Mouse (Mus musculus) Muller cell, postnatal 12 days (primary cell): ENCODE data around the gene Rad54l.

ENCODE experiments used
- DNase-seq: peaks from one replicate; pipeline ENCODE4 v3.0.0-alpha.2; 2015; ENCODE audit errors: inconsistent ontology term

The Rad54l gene

DNA sequence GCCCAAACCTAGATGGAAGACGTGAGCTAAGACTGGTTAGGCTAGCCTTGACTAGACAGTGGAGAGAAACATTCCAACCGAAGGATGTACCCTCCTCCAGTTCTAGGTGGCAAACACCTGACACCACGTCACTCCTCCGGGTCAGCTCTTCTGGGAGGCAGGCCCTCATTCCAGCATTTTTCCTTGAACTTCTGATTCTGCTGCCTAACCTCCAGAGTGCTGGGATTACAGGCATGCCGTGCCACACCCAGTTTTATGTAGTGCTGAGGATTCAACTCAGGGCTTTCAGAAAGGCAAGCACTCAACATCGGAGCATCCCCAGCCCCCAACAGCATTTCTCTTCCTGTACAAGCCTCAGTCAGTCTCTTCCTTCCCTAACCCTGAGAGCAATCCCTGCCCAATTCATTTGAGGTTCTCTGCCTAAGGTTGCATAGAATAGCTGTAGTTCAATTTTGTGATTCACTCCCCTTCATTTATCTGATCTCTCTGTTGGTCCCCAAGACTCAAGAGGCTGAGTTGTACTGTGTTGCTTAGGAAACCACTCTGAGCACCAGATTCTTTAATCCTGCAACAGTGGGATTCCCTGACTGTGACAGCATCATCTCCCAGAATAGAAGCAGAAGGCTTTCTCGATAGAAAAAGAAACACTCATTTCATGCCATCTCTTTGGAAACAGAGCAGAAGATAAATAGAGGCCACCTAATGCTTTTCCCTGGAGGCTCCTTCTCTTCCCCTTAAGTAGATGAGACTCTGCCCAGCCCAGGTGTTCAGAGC is 17.5 kb upstream of the Rad54l start:
- no peak for DNase-seq

- no peak for DNase-seq
Measured at GRCm38 (mm10) chr4:116137421-116137996, 14.0 kb upstream of the Rad54l start.

DNA sequence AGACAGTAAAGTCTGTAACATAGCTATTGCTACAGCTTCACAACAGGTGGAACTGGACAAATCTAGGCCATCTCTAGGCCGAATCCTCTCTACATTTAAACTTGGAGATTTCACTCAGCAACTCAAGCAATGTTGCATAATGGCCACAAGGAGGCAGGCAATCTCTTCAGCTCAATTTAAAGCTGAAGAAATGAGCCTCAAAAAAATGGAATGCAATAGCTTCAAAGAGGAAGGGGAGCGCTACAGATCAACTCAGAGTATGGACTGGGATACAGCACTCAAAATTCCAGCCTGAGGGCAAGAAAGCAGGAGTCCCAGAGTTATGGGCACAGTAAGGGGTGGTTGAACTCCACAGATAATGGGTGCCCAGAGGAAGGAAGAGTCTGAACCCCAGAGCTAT is 11.5 kb upstream of the Rad54l start:
- DNase-seq = peak; percentile 42

DNA sequence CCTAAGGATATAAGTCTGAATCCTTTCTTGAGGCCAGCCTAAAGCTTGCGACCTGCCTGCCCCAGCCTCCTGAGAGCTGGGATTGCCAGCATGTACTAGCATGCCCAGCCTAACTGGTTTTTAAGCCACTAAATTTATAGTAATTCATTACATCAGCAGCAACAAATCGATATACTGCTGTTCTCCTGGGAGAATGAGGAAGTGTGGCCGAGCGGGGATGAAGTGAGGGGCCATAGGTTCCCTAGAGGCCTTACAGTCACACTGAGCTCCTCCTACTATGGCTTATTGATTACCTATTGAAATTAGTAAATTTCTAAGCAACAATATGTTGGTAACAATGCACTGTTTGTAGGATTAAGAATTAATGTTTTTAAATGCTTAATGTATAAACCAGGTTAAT is 9.6 kb upstream of the Rad54l start:
- no peak for DNase-seq

DNA sequence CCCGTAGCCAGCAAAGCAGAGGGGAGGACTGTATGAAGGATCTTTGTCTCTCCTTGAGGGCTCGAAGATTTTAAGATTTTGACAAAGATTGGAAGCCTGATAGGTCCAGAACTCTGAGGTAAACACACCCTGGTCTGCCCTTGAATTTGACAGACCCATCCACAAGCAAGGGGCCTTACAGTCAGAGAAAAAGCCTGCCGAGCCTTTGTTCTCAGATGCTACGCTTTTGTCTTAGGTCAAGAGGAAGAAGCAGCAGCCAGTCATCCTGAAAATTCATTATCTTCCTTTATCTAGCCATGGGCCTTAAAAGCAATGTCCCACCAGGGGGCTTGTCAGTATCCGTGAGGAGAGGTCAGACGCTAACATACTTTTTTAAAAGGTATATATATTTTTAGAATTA is 4.5 kb upstream of the Rad54l start:
- no peak for DNase-seq

- DNase-seq = no peak
Measured at GRCm38 (mm10) chr4:116125803-116126386, 2.4 kb upstream of the Rad54l start.

- no peak for DNase-seq
Measured at GRCm38 (mm10) chr4:116122762-116123161, 728 bp downstream of the Rad54l start.

- no peak for DNase-seq
Measured at GRCm38 (mm10) chr4:116111486-116111885, 12.0 kb downstream of the Rad54l start.

GRCm38 (mm10) chr4:116110695-116111094 is 12.8 kb downstream of the Rad54l start:
- no peak for DNase-seq

GRCm38 (mm10) chr4:116105278-116105677 is 18.2 kb downstream of the Rad54l start:
- no peak for DNase-seq

- no peak for DNase-seq
Measured at GRCm38 (mm10) chr4:116100959-116101358, 22.5 kb downstream of the Rad54l start.

GRCm38 (mm10) chr4:116097211-116097610 is 26.3 kb downstream of the Rad54l start:
- DNase-seq = no peak

DNA sequence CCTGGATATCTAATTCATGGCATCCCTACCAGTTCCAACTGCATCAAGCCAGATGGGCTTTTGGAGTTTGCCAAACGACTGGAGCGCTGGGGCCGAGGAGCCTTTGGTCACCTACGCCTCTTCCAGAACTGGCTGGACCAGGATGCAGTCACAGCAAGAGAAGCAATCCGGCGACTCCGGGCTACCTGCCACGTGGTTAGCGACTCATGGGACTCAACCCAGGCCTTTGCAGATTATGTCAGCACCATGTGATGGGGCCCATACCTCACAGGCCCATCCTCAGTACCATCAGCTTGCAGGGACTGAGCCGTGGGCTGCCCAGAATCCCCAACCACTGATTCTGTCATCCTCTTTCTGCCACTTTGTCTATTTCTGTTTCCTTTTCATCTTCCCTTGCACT is 27.2 kb downstream of the Rad54l start:
- DNase-seq = peak; percentile 3

- no peak for DNase-seq
Measured at GRCm38 (mm10) chr4:116088510-116089249, 34.8 kb downstream of the Rad54l start.

- peak; percentile 20 for DNase-seq
Measured at GRCm38 (mm10) chr4:116077240-116078095, 46.0 kb downstream of the Rad54l start.

GRCm38 (mm10) chr4:116076369-116077231 is 46.9 kb downstream of the Rad54l start:
- DNase-seq = peak; percentile 67

DNA sequence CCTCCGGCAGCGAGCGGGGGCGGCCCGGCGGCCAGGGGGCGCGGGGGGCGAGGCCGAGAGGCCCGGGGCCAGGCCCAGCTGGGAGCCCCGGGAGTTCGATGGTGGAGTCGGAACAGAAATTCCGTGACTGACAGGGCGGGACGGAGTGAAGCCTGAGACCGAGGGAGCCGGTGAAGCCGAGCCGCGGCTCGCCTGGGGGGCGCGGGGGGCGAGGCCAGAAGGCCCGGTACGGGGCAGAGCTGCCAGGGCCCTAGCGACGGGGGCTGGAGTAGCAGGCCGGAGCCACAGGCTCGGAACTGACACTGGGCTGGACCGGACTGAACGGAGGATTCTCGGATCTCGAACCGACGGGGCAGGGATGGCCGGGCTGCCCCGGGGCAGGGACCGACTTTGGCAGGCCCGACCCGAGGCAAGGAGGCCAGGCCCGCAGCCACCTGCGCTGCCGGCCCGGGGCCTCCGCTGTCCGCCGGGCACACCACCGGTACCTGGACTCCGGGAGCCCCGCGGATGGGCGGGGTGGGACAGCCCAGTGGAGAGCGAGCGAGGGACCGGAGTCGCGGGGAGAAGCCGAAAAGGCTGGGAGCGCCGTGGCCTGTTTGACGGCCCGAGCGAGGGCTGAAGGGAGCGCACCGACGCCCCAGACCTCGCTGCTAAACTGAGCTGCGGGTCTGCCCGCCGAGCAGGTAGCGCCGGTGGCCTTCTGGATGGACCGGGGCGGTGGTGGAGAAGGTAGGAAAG is 47.7 kb downstream of the Rad54l start:
- peak; percentile 87 for DNase-seq

DNA sequence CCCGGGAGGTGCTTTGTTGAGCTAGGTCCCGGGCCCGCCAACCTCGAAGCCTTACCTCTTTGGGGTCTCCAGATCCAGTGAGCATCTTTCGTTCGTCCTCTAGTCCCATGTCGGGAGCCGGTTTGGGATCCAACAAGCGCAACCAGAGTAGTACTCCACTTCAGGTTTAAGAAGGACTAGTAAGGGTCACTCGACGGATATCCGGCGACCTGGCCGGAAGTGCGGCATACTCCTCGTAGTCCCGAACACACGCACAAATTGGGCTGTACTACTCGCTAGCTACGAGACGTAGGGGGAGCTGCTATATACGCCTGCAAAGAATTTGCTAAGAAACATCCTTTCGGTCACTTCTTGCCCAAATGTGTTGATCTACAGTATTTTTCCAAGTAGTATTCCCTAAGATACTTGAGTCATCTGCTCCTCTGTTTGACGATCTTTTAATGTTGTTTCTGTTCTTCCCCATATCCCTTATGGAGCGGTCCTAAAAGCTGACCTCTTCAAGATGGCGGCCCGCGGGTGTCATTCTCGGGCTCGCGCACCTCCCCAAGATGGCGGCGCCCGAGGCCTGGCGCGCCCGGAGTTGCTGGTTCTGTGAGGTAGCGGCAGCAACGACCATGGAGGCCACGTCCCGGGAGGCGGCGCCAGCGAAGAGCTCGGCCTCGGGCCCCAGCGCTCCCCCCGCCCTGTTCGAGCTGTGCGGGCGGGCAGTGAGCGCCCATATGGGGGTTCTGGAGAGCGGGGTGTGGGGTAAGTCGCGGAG is 48.4 kb downstream of the Rad54l start, which contains the start of the genes Uqcrh and Lrrc41:
TSS of gene Uqcrh (minus strand) at position 211 of the 760 bp plus-strand sequence.
TSS of gene Lrrc41 (plus strand) at position 409 of the 760 bp plus-strand sequence.
- peak; percentile 98 for DNase-seq
